Mouse (Mus musculus): ENCODE measurements around the gene Vwa7. TPM values are rescaled to one million over a fixed set of nuclear protein-coding genes. Genes with fewer than 3 reads are reported as not detected.
"Not testable (repeated sequence)": the region's sequence is repeated elsewhere in the genome, so short reads cannot be mapped to it uniquely, and the experiment has no call there.

Gene Vwa7
- total RNA-seq, 1 experiment from 2014 or later, result not detected

DNA sequence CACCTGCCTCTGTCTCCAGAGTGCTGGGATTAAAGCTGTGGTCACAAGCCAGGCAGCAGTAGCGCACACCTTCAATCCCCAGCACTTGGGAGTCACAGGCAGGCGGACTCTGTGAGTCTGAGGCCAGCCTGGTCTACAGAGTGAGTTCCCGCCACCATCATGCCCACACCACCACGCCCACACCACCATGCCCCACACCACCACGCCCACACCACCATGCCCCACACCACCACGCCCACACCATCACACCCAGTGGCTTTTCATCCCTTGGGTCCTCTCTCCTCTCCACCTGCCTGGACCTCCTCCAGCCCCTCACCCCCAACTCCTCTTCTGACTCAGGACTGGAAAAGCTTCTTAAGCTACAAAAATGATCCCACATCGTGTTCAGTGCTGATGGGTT, 15.5 kb downstream of the Vwa7 start:
- no peak for ATAC-seq (replicated peaks; ENCODE audit: insufficient number of reproducible peaks, low FRiP score, low TSS enrichment, poor library complexity, severe bottlenecking)

DNA sequence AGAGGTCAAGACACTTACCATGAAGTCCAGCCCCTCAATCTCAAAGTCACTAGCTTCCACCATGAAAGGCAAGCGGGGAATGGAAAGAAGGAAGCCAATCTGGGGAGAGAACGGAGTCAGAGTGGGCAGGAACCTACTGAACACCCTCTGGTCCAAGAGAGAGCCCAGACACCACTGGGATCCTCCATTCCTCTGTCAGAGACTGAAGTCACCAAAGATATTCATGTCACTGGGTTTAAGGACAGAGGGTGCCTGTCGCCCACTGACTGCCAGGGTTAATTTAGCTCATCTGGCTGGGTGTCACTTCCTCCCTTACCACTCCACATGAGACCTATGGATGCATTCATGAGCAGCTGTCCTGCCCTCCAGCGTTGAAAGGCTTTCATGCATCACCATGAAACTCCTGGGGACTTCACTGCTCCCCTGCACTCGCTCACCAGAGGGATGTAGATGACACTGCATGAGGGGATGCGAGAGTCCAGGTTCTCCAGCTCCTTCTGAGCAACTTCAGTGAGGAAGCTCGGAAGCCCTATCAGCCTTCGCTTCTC, 16.0 kb downstream of the Vwa7 start:
- ATAC-seq (replicated peaks; ENCODE audit: insufficient number of reproducible peaks, low FRiP score, low TSS enrichment, poor library complexity, severe bottlenecking), result no peak

DNA sequence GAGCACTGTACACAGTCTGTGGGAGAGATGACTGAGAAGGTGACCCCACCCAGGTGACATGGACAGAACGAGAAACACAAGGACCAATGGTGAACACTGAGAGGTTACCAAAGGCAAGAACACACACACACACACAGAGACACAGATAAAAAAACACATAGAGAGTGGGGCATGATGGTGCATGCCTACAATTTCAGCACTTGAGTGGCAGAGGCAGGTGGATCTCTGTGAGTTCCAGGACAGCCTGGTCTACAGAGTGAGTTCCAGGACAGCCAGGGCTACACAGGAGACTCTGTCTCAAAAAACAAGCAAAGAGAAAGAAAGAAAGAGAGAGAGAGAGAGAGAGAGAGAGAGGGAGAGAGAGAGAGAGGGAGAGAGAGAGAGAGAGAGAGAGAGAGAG, 17.3 kb downstream of the Vwa7 start:
- not testable (repeated sequence) for ATAC-seq (replicated peaks; ENCODE audit: insufficient number of reproducible peaks, low FRiP score, low TSS enrichment, poor library complexity, severe bottlenecking)

DNA sequence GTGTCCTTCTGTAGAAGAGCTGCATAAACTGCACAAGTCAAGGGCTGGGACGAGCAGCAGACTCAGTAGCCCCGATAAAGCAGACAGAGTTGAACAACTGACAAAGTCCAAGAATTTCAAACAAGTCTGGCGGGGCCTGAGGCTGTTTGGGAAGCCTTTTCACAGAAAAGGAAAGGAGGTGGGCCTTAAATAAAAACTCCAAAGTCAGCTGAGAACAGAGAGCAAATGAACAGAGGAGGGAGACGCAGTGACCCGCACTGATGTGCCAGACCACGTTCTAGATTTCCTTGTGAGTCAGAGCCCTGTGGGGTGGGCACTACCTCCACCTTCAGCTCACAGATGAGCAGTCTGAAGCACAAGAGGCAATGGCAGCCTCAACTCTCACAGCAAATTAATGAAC, 18.5 kb downstream of the Vwa7 start:
- ATAC-seq (replicated peaks; ENCODE audit: insufficient number of reproducible peaks, low FRiP score, low TSS enrichment, poor library complexity, severe bottlenecking), result no peak

DNA sequence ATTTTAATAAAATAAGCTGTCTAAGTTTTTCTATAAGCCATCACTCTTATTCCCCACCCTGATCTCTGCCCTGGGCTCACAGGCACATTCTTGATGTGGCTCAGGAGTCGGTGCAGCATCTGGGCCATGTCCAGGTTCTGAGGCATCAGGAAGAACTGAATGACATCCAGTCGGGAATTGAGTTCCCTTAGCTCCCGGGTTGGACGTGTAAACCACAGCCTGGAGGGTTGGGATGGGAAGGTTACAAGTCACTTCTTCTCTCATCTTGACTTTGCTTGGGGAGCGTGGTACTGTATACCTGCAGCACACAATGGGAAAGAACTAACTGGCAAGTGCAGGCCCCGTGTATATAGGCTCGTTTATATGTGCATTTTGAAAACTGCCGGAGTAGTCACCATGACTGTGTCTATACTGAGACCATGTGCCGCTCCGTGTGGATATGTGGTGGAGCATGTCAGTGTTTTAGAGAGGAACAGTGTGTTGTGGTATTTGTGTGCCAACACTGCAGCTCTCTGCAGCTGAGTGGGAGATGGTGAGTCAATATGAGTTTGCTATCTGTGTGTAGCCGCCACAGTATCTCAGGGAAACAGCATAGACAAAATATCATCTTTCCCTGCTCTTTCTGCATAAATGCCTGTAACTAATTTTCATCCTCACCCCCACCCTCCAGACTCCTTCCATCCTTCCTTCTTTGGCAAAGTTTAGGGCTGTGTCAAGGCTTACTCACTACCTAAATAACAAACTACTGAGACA, 22.9 kb downstream of the Vwa7 start:
- ATAC-seq (replicated peaks; ENCODE audit: insufficient number of reproducible peaks, low FRiP score, low TSS enrichment, poor library complexity, severe bottlenecking), result no peak

DNA sequence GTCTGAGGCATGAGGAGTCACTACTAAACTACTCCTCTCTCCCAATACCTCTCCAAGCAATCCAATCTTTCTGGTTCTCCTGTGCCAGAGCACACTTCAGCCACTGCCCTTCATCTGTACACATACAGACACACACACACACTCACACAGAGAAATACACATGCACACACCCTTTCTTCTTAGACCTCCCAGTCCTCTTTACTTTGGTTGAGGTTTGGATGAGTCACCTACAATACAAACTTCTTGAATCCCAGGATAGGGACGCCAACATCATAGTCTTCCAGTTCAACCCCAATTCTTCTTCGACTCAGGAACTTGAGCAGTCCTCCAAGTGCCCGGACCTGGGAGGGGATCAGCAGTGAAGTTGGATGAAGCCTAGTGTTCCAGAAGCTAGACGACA, 27.4 kb downstream of the Vwa7 start:
- ATAC-seq (replicated peaks; ENCODE audit: insufficient number of reproducible peaks, low FRiP score, low TSS enrichment, poor library complexity, severe bottlenecking), result no peak

DNA sequence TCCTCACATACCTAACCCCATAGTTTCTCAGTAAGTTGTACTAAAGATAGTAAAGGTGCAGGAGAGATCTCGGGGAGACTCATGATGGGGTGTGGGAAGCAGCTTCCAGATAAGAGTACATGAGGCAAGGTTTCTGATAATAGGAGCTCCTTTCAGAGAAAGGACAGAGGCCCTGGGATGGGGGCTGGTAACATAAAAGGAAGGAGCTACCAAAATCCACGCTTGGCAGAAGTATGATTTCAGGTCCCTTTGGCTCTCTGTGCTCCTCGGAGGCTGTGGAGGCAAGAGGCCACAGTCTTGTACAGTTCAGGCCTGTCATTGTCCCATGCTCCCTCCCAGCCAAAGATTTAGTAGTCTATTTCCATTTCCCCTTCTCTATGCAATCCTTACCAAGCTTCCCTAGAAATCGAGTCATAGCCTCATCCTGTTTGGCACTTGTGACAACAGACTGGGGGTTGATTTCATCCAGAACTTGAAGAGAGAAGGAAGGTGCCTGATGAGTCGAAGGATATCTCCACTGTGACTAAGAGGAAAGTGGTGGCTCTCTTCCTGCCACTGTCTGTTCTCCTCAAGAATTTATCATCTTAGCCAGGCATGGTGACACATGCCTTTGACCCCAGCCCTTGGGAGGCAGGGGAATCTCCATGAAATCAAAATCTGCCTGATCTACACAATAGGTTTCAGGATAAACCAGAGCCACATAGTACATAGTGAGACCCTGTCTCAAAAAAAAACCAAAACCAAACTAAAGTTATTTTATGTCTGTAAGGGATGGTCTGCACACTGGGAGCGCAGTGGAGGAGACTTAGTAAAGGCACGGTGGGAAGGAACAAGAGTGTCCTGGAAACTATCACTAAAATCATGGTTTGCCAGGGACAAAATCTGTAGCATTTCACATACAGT, 28.8 kb downstream of the Vwa7 start:
- no peak for ATAC-seq (replicated peaks; ENCODE audit: insufficient number of reproducible peaks, low FRiP score, low TSS enrichment, poor library complexity, severe bottlenecking)

DNA sequence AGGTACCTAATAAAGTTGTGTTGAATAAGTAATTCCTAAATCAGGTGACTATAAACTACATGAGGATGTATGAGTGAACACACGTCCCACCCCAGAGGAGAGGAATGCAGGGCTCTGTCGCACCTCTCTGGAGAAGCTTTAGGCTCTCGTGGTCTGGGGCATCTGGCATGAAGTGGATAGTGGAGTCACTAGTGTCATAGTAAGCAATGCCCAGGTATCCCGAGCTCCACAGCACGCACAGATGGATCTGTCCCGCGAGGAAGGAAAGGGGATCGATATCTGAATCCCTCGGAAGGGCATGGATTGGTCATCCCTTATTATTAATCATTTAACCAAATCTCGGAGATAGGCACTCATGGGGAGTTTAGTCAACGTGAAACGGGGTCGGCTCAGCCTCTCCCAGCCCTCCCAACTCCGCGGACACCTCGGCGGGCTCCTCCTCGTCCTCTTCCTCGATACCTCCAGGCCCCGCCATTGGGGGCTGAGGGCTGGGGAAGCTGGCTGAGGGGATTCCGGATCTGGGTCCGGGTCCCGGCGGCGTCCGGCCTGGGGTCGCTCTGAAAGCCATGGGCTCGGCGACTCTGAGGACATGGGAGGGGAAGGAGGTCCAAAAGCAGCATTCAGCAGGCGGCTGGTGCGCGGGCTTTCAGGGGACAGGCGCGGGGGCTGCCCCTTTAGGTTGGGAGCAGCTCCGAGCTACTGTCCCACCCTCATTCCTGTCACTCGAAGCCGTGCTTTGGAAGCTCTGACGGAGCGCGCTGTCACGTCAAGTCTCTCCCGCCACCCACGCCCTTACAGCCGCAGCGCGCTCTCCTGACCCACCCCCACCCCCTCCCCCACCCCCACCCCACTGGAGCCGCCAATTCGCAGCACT, 29.7 kb downstream of the Vwa7 start:
- ATAC-seq (replicated peaks; ENCODE audit: insufficient number of reproducible peaks, low FRiP score, low TSS enrichment, poor library complexity, severe bottlenecking), result no peak

DNA sequence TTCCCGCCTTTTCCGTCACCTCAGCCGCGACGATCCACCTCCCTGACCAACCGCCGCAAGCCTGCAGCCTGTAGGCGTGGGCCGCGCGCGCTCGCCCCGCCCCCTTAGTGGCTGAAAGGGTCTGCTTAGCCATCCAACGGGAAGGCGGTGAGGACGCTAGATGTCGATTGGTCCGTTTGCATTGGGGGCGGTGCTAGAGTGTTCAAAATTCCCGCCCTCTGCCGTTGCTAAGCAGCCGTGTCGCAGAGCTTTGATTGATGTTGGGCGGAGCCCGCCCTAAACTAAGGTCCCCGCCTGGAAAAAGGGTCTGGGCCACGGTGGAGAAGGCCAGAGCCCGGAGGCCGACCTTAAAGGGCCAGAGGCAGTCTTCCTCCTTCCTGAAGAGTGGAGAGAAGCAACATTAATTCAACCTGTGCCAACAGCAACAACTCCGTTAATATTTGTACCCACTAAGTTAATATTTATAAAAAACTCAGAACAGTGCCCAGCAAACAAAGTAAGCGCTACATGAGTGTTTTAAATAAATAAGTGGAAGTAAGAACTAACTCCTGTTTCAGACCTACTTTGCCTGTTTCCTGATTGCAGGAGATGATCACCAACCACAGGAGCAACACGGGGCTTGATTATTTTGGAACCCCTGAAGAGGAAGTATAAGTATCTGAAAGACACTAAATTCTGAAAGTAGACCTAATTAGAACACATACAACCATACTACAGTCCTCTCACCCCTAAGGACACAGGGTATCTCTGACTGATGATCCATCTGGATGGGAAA, 30.5 kb downstream of the Vwa7 start, which contains the start of gene Msh5:
Gene Msh5 (minus strand): TSS at position 65 of the 775 bp plus-strand sequence.
- peak; percentile 81 for ATAC-seq (replicated peaks; ENCODE audit: insufficient number of reproducible peaks, low FRiP score, low TSS enrichment, poor library complexity, severe bottlenecking)

DNA sequence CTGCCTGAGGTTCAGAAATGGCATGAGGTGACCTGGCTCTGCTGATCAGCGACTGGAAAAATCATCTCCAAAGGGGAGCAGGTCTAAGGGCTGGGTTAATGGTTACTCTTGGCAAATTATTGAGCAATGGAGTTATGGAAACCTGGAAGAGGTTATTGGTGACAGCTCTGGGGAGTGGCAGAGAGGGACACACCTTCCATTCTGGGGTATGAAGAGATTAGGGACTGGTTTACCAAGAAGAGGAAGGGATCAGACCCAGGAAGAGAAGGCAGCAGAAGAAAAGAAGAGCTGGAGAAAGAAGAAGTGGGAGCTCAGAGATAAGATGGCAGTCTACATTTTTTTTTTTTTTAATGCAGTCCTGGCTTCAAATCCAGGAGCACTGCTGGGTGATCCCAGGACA, 31.3 kb downstream of the Vwa7 start:
- ATAC-seq (replicated peaks; ENCODE audit: insufficient number of reproducible peaks, low FRiP score, low TSS enrichment, poor library complexity, severe bottlenecking), result no peak

DNA sequence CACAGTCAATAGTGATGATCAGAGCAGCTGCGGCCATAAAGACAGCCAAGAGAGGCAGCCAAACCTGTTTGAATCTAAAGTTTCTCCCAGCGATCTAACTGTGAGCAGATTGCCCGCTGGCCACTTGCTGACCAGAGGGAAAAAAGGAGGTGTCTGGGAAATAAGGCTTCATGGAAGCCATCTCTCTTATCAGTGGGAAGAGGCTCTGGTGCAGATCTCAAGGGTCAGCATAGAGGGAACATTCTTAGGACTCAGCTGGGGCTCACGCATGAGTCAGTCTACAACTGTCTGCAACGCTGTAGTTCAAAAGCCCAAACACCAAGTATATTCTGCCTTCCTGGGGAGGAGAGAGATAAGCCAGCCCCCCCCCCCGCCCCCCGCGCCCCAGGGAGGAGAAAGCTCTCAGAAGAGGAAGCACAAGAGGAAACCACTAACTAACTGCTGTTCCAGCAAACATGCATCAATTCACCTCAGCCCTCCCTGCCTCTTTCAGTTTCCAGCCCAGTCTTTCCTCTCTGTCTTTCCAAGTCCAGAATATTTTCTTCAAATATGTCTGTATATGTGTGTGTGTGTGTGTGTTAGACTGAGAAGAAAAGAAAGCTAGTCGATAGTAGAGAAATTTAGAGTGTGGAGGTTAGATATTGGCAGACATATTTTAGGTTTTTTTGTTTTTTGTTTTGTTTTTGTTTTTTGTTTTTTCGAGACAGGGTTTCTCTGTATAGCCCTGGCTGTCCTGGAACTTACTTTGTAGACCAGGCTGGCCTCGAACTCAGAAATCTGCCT, 32.0 kb downstream of the Vwa7 start:
- no peak for ATAC-seq (replicated peaks; ENCODE audit: insufficient number of reproducible peaks, low FRiP score, low TSS enrichment, poor library complexity, severe bottlenecking)

DNA sequence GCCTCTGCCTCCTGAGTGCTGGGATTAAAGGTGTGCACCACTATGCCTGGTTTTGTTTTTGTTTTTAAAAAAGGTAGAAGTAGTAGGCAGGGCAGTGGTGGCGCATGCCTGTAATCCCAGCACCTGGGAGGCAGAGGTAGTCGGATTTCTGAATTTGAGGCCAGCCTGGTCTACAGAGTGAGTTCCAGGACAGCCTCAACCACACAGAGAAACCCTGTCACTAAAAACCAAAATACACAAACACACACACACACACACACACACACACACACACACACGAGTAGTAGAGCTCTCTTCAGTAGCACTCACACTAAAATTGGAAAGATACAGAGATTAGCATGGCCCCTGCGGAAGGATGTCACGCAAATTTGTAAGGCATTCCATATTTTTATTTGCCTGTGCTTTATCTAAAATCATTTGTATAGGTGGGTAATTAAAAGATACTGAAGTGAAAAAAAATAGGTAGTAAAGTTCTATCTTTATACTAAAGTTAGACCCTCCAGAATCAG, 32.6 kb downstream of the Vwa7 start:
- ATAC-seq (replicated peaks; ENCODE audit: insufficient number of reproducible peaks, low FRiP score, low TSS enrichment, poor library complexity, severe bottlenecking), result no peak

DNA sequence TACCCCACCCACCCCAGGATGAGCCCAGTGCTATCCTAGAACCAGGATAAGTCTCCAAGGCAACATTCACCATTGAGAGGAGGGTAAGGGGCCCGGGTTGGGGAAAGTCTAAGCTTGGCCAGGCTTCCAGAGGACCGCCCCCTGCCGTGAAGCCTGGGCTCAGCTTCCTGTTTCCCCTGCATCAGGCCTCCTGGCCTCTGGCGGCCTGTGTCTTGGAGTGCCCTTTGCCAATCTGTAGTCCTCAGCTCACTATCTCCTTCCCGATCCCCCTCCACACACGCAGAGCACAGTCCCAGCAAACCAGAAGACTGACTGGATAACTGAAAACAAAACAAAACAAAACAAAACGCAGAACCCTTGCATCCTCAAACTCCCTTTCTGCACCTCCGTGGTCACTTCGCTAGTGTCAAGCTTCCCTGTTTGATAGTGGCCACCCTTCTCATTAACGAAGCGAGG, 33.2 kb downstream of the Vwa7 start, which contains the start of gene Clic1:
Gene Clic1 (plus strand): TSS at position 406 of the 456 bp plus-strand sequence.
- no peak; the same call in 1 of the 2 replicates for ATAC-seq (replicated peaks; ENCODE audit: insufficient number of reproducible peaks, low FRiP score, low TSS enrichment, poor library complexity, severe bottlenecking)

DNA sequence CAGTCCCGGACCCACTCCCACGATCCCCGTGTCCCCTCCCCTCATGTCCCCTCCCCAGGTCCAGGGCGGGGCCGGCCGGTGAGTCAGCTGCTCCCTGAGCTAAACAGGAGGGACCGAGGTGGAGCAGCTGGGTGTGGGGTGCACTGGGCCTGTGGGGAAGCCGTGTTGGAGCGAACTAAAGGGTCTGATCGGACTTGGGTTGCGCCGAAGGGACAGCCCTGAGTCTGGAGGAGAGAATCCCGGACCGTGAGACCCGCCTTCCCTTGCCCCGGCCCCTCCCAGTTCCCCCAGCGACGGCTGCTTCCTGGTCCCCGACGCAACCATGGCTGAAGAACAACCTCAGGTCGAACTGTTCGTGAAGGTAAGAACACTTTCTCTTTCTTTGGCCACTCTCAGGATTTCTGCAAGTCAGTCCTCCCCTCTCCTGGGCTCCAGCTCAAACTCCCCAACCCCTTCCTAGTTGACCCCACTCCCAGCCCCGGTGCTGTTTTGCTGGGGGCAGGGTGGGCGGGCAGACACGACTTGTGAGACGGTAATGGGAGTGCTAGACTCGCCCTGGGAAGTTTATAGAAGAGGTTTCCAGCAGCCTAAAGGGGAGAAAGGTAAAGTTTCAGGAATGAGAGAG, 33.9 kb downstream of the Vwa7 start:
- peak; percentile 24 for ATAC-seq (replicated peaks; ENCODE audit: insufficient number of reproducible peaks, low FRiP score, low TSS enrichment, poor library complexity, severe bottlenecking)

DNA sequence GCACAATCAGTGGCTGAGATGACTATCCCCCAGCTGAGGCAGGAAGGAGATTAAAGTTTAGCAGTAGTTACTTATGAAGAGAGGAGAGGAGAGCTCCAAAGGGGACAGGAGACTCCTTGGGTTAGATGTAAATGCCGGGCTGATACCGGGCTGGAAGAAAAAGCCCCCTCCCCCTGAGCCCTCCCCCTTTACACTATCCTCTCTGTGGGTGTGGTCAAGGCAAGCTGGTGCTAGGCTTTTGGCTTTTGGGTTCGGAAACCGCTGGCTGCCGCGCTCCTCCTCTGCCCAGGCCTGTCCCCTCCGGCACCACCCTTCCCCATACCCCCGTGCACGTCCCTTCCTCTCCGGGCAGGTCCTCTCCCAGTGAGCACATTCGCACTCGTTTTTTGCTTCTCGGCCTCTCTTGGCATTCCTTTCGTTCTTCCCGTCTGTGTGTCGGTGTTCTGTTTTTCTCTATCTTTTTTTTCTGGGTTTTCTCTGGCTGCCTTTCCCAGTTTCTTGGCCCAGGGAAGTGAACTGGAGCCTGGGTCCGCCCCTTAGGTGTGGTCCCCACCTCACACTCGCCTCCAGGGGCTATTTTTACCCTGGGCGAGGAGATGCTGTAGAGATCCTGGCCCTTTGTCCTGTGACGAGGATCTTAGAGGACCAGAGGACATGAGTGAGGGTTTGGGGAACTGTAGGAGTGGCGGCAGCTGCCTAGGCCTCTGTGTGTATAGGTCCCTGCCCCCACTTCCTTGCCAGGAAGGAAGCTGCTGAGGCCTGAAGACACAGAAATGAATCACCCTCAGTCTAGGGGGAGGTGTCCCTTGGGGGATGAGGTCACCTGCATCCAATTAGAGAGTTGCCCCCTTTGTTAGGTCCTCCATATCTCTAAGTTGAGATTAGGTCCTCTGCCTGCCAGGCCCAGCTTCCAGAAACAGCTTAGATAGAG, 35.0 kb downstream of the Vwa7 start:
- ATAC-seq (replicated peaks; ENCODE audit: insufficient number of reproducible peaks, low FRiP score, low TSS enrichment, poor library complexity, severe bottlenecking), result peak; percentile 80
